Mouse (Mus musculus): ENCODE measurements around the gene Wnk2. TPM values are rescaled to one million over a fixed set of nuclear protein-coding genes. Genes with fewer than 3 reads are reported as not detected.

The Wnk2 gene
- polyA plus RNA-seq, 1 experiment from 2014 or later, result 1.3 TPM

DNA sequence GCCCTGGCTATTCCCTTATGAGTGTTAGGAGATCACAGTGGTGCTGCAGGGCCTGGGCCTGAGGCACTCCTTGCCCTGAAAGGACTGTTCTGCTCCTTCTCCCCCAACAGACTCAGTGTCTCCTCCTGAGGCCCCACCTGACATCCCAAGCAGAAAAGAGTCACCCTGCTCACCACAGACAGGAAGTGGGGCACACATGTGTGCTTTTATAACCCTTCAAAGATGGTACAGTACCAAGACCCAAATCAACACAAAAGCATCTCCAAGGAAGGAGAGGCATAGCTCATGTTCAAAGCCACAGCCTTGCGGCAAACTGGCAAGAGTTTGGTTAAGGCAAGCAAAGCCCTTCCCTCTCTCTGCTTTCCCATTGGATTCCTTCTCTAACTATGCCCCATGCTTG, 57.6 kb downstream of the Wnk2 start:
- Histone ChIP-seq H3K9me3 (no peaks in the 10 kb centered on the region), H3K4me3 (replicated peaks) (no peak overlapping the region), H3K27ac (no peak overlapping the region), H3K36me3 (no peaks in the 10 kb centered on the region), H3K27me3 (no peaks in the 10 kb centered on the region), H3K4me1 (replicated peaks) (no peaks in the 10 kb centered on the region), H3K4me2 (no peak overlapping the region), H3K9ac (replicated peaks) (no peak overlapping the region)
- no peak for ATAC-seq (ENCODE audit: insufficient number of reproducible peaks, insufficient read depth, low FRiP score, low TSS enrichment, low read depth)
- WGBS, result 100% methylated on average over 1 of the region's 1 CpGs

DNA sequence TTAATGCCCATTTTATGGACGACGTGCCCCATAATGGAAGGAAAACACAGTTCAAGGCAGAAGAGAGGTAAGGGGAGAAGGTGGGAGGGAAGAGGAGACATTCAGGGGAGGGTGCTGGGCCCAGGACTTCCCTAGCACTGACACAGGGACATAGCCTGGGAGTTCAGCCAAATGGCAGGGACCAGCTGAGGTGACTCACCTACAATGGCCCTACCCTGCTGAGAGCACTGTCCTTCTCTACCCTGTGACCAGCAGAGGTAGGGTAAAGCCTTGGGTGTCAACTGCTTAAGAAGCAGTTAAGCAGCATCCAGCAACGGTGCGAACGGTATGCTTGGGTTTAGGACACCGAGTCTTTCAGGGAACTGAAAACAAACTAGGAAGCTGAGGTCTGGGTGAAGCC, 58.9 kb downstream of the Wnk2 start:
- no peak overlapping the region for H3K9ac ChIP-seq (replicated peaks)
- ATAC-seq (ENCODE audit: insufficient number of reproducible peaks, insufficient read depth, low FRiP score, low TSS enrichment, low read depth), result no peak
- no peak overlapping the region for H3K4me3 ChIP-seq (replicated peaks)
- no peak overlapping the region for H3K4me2 ChIP-seq
- H3K27ac ChIP-seq, result no peak overlapping the region
- H3K4me1 ChIP-seq (replicated peaks), result 0 out of 2 replicates have a peak, but pooled peaks cover 2% of the 10 kb centered on the region
- H3K9me3 ChIP-seq, result no peaks in the 10 kb centered on the region
- H3K36me3 ChIP-seq, result no peaks in the 10 kb centered on the region
- WGBS, result 84% methylated on average over 6 of the region's 6 CpGs
- H3K27me3 ChIP-seq, result no peaks in the 10 kb centered on the region

DNA sequence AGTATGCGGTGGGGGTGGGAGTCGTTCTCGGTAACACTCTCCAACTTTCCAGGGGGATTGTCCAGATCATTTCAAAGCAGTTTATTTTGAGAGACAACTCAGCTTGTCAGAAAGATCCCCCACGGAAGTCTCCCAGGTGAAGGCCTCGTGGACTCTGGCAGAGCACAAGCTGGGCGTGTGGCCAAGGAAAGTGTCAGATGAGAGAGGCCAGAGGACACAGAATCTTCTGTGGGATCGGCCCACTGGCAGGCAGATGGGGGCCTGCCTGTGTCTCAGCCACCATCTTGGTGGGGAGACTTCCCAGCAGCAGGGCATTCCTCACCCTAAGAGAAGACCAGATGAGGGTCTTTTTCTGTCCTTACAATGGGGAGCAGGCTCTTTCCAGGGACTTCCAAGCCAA, 60.4 kb downstream of the Wnk2 start:
- WGBS, result 85% methylated on average over 7 of the region's 7 CpGs
- no peak overlapping the region for H3K4me2 ChIP-seq
- H3K36me3 ChIP-seq, result no peaks in the 10 kb centered on the region

DNA sequence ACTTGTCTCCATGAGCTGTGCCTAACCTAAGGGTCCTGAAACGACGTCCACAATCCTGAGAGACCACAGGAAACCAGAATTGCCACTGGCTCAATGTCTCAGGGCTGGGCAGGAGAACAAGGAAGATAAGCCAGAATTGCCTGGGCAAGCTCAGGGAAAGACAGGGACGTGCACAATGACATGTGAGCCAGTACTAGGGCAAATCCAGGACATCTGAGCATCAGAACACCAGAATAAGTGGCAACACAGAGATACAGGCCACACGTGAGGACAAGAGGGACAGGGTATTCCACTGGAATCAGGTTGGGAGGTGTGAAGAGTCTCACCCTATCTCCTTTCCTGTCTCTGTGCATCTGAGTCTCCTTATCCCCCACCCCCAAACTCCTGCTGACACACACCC, 61.4 kb downstream of the Wnk2 start:
- H3K9ac ChIP-seq (replicated peaks), result no peak overlapping the region
- no peak for ATAC-seq (ENCODE audit: insufficient number of reproducible peaks, insufficient read depth, low FRiP score, low TSS enrichment, low read depth)
- H3K4me3 ChIP-seq (replicated peaks), result no peak overlapping the region
- H3K27me3 ChIP-seq, result no peaks in the 10 kb centered on the region
- H3K4me2 ChIP-seq, result no peak overlapping the region
- WGBS, result 74% methylated on average over 4 of the region's 4 CpGs
- H3K27ac ChIP-seq, result no peak overlapping the region
- 0 out of 2 replicates have a peak, but pooled peaks cover 5% of the 10 kb centered on the region for H3K4me1 ChIP-seq (replicated peaks)
- H3K36me3 ChIP-seq, result no peaks in the 10 kb centered on the region
- H3K9me3 ChIP-seq, result no peaks in the 10 kb centered on the region

More for the DNA sequence above, 60.4 kb downstream of the Wnk2 start:
- H3K4me3 ChIP-seq (replicated peaks), result no peak overlapping the region
- no peak overlapping the region for H3K9ac ChIP-seq (replicated peaks)
- H3K27me3 ChIP-seq, result no peaks in the 10 kb centered on the region
- 0 out of 2 replicates have a peak, but pooled peaks cover 2% of the 10 kb centered on the region for H3K4me1 ChIP-seq (replicated peaks)
- ATAC-seq (ENCODE audit: insufficient number of reproducible peaks, insufficient read depth, low FRiP score, low TSS enrichment, low read depth), result no peak
- no peak overlapping the region for H3K27ac ChIP-seq
- H3K9me3 ChIP-seq, result no peaks in the 10 kb centered on the region

DNA sequence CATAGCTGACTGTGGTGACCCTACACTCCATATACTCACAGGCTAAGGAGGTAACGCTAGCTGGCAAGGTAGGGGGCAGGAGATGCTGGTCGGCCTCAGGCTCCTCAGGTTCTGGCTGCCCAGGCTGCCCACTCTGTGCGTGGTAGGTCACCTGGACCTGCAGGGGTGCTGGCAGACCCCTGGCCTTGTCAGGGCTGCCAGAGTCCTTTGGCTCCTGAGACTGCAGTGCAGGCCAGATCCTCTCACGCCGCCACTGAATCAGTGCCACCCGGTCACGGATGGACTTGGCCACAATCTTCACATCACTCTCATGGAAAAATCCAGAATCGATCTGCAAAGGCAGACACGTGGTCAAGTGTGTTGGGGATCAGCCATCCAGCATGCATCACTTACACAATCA, 62.6 kb downstream of the Wnk2 start:
- H3K27ac ChIP-seq, result no peak overlapping the region
- no peak overlapping the region for H3K4me2 ChIP-seq
- no peaks in the 10 kb centered on the region for H3K9me3 ChIP-seq
- no peaks in the 10 kb centered on the region for H3K27me3 ChIP-seq
- H3K36me3 ChIP-seq, result no peaks in the 10 kb centered on the region
- 92% methylated on average over 9 of the region's 9 CpGs for WGBS
- H3K9ac ChIP-seq (replicated peaks), result no peak overlapping the region
- ATAC-seq (ENCODE audit: insufficient number of reproducible peaks, insufficient read depth, low FRiP score, low TSS enrichment, low read depth), result no peak
- H3K4me1 ChIP-seq (replicated peaks), result 0 out of 2 replicates have a peak, but pooled peaks cover 5% of the 10 kb centered on the region
- H3K4me3 ChIP-seq (replicated peaks), result no peak overlapping the region

DNA sequence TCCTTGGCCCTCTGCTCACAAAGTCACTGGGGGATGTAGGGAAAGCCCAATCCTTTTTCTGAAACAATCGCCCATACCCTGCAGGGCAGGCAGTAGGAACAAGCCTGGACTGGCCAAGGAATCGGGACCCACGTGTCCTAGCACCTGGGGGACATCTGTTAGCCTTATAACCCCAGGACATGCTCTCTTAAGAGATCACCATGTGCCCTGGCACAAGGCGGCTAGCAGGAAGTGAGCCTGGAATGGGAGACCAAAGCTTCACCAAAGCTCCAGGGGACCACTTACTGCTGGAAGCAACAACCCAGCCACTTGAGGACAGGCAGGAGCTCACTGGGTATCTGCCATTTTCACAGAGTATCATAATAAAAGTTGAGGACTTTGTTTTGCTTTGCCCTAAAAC, 63.0 kb downstream of the Wnk2 start:
- Histone ChIP-seq H3K36me3 (no peaks in the 10 kb centered on the region), H3K4me1 (replicated peaks) (0 out of 2 replicates have a peak, but pooled peaks cover 5% of the 10 kb centered on the region), H3K4me2 (no peak overlapping the region), H3K27ac (no peak overlapping the region), H3K9ac (replicated peaks) (no peak overlapping the region), H3K4me3 (replicated peaks) (no peak overlapping the region), H3K27me3 (no peaks in the 10 kb centered on the region), H3K9me3 (no peaks in the 10 kb centered on the region)
- no peak for ATAC-seq (ENCODE audit: insufficient number of reproducible peaks, insufficient read depth, low FRiP score, low TSS enrichment, low read depth)
- 62% methylated on average over 4 of the region's 4 CpGs for WGBS

- Histone ChIP-seq H3K36me3 (no peaks in the 10 kb centered on the region), H3K27ac (no peak overlapping the region), H3K4me1 (replicated peaks) (0 out of 2 replicates have a peak, but pooled peaks cover 5% of the 10 kb centered on the region), H3K9ac (replicated peaks) (no peak overlapping the region), H3K4me2 (no peak overlapping the region), H3K4me3 (replicated peaks) (no peak overlapping the region), H3K27me3 (no peaks in the 10 kb centered on the region), H3K9me3 (no peaks in the 10 kb centered on the region)
- no peak for ATAC-seq (ENCODE audit: insufficient number of reproducible peaks, insufficient read depth, low FRiP score, low TSS enrichment, low read depth)
- 80% methylated on average over 9 of the region's 9 CpGs for WGBS
Measured at GRCm38 (mm10) chr13:49083941-49084340, 63.9 kb downstream of the Wnk2 start.

DNA sequence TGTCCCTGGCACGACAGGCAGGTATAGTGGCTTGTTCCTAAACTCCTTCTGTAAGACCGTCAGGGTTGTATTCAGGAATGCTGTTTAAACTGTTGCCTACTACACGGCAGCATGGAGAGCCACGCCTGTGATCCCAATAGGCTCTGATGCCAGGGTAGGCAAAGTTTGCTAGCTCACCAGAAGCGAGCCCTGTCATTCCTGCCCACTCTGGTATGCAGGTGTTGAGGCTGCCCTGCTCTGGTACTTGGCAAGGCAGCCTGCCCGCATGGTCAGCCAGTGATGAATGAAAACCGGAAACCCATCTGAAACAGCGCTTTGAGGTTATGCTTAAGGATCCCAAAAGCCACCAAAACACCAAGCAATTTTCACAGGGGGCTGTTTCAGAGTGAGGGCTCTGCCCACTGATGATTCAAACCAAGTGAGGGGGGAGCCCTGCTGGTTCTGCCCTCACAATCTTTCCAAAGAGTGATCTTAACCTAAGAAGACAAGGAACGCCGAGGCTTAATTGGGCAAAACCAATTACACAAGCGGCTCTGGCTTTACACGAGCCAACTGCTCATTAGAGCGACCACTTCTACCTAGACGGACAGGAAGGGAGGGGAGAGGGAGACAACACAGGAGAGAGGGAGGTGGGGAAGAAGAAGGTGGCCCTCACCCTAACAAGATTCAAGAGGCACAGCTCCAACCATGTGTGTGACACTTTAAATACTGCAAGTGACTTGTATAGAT, 65.5 kb downstream of the Wnk2 start:
- Histone ChIP-seq H3K27me3 (no peaks in the 10 kb centered on the region), H3K4me2 (no peak overlapping the region), H3K9me3 (no peaks in the 10 kb centered on the region), H3K36me3 (no peaks in the 10 kb centered on the region), H3K27ac (no peak overlapping the region), H3K4me1 (replicated peaks) (0 out of 2 replicates have a peak, but pooled peaks cover 5% of the 10 kb centered on the region), H3K9ac (replicated peaks) (no peak overlapping the region), H3K4me3 (replicated peaks) (no peak overlapping the region)
- ATAC-seq (ENCODE audit: insufficient number of reproducible peaks, insufficient read depth, low FRiP score, low TSS enrichment, low read depth), result no peak
- WGBS, result 69% methylated on average over 14 of the region's 14 CpGs

GRCm38 (mm10) chr13:49076196-49076595, 71.6 kb downstream of the Wnk2 start:
- Histone ChIP-seq H3K4me1 (replicated peaks) (no peaks in the 10 kb centered on the region), H3K27me3 (no peaks in the 10 kb centered on the region), H3K9me3 (no peaks in the 10 kb centered on the region), H3K4me3 (replicated peaks) (no peak overlapping the region), H3K27ac (no peak overlapping the region), H3K9ac (replicated peaks) (no peak overlapping the region), H3K36me3 (no peaks in the 10 kb centered on the region), H3K4me2 (no peak overlapping the region)
- WGBS, result 87% methylated on average over 11 of the region's 11 CpGs
- ATAC-seq (ENCODE audit: insufficient number of reproducible peaks, insufficient read depth, low FRiP score, low TSS enrichment, low read depth), result no peak

- Histone ChIP-seq H3K27ac (no peak overlapping the region), H3K4me3 (replicated peaks) (no peak overlapping the region), H3K9ac (replicated peaks) (no peak overlapping the region), H3K36me3 (no peaks in the 10 kb centered on the region), H3K27me3 (no peaks in the 10 kb centered on the region), H3K9me3 (no peaks in the 10 kb centered on the region), H3K4me2 (no peak overlapping the region), H3K4me1 (replicated peaks) (no peaks in the 10 kb centered on the region)
- 87% methylated on average over 3 of the region's 3 CpGs for WGBS
- ATAC-seq (ENCODE audit: insufficient number of reproducible peaks, insufficient read depth, low FRiP score, low TSS enrichment, low read depth), result no peak
Measured at GRCm38 (mm10) chr13:49075377-49075776, 72.4 kb downstream of the Wnk2 start.

DNA sequence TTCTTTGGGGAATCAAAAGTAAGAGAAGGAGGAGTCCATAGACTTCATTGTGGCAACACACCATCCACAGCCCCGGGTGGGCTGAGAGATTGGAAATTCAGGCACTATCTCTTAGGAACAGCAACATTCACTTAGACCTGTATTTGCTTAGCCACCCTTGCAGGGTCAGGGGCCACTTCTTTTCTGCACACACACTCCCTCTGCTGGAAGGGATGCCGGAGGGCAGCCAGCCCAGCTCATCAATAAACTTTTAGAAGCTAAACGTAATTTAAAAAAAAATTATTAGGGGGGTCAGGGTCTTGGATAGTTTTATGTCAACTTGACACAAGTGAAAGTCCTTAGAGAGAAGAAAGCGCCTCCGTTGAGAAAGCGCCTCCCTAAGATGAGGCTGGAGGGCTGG, 74.5 kb downstream of the Wnk2 start:
- Histone ChIP-seq H3K4me1 (replicated peaks) (no peaks in the 10 kb centered on the region), H3K36me3 (no peaks in the 10 kb centered on the region), H3K27ac (no peak overlapping the region), H3K9me3 (no peaks in the 10 kb centered on the region), H3K4me2 (no peak overlapping the region), H3K9ac (replicated peaks) (no peak overlapping the region), H3K27me3 (no peaks in the 10 kb centered on the region), H3K4me3 (replicated peaks) (no peak overlapping the region)
- 76% methylated on average over 6 of the region's 6 CpGs for WGBS
- ATAC-seq (ENCODE audit: insufficient number of reproducible peaks, insufficient read depth, low FRiP score, low TSS enrichment, low read depth), result no peak

GRCm38 (mm10) chr13:49071861-49072260, 76.0 kb downstream of the Wnk2 start:
- Histone ChIP-seq H3K27me3 (no peaks in the 10 kb centered on the region), H3K9me3 (no peaks in the 10 kb centered on the region), H3K36me3 (no peaks in the 10 kb centered on the region), H3K4me3 (replicated peaks) (no peak overlapping the region), H3K27ac (no peak overlapping the region), H3K9ac (replicated peaks) (no peak overlapping the region), H3K4me2 (no peak overlapping the region), H3K4me1 (replicated peaks) (no peaks in the 10 kb centered on the region)
- WGBS, result 80% methylated on average over 5 of the region's 5 CpGs
- ATAC-seq (ENCODE audit: insufficient number of reproducible peaks, insufficient read depth, low FRiP score, low TSS enrichment, low read depth), result no peak

All from limb, embryonic 12.5 days (tissue).